Mouse (Mus musculus) frontal cortex, adult 2 months (tissue): Measurements from ENCODE around the gene Srcap. TPM values are rescaled to one million over a fixed set of nuclear protein-coding genes. Genes with fewer than 3 reads are reported as not detected.
A peak's percentile ranks its signal among the peaks of the same experiment; 100 is the strongest.
"Not testable (repeated sequence)": the region's sequence is repeated elsewhere in the genome, so short reads cannot be mapped to it uniquely, and the experiment has no call there.

ENCODE experiments used
- DNase-seq, 2 experiments: peaks; one replicate each; pipeline ENCODE4 v3.0.0; 2022; ENCODE audit warnings: low spot score in 1 of 2; ENCODE audit errors: extremely low spot score in 1 of 2
- polyA plus RNA-seq: library from polyadenylated mRNA; depleted of rRNA; stranded (reverse); fragments of >200 nt; gene quantifications from 2 replicates; pipeline ENCODE4 v1.2.3, GENCODE M21; 2012

Srcap gene
- polyA plus RNA-seq, 1 experiment: 31.3 TPM

DNA sequence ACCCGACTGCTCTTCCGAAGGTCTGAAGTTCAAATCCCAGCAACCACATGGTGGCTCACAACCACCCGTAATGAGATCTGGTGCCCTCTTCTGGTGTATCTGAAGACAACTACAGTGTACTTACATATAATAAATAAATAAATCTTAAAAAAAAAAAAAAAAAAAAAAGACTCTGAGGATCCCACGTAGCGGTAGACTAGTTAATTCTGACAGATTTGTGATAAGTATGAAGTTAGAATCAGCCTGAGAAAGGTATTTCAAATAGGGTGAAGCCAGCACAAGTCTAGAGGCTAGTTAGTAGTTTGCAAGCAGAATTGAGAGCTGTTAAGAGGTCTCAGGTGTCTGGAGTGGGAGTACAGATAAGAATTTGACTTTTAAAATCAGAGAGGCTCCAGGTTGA is 23.4 kb upstream of the Srcap start:
- not testable (repeated sequence) for DNase-seq

DNA sequence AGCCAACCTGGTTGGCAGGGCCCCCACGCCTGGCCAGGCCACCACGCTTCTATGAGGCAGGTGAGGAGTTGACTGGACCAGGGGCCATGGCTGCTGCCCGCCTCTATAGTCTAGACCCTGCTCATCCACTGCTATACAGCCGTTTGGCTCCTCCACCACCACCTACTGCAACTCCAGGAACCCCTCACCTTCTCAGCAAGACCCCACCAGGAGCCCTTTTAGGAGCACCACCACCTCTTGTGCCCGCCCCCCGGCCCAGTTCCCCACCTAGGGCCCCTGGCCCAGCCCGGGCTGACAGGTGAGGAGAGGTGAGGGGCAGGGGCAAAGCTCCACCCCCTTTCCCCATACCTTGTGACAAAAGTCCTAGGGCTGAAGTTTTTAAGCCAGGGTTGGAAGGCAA is 21.8 kb upstream of the Srcap start:
- DNase-seq: no peak

DNA sequence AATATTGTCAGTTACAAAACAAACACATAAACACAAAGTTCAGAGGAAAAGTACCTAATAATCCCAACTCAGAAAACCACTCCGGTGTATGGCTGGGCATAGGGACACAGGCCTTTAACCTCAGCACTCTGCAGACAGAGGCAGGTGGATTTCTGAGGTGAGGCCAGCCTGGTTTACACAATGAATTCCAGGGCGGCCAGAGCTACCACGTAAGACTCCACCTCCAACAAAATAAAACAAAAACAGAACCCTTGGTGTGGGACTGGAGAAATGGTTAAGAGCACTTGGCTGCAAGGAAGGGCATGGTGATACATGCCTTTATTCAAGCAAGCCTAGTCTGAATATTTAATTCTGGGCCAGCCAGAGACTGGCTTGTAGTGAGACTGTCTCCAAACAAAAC is 19.9 kb upstream of the Srcap start:
- no peak for DNase-seq

DNA sequence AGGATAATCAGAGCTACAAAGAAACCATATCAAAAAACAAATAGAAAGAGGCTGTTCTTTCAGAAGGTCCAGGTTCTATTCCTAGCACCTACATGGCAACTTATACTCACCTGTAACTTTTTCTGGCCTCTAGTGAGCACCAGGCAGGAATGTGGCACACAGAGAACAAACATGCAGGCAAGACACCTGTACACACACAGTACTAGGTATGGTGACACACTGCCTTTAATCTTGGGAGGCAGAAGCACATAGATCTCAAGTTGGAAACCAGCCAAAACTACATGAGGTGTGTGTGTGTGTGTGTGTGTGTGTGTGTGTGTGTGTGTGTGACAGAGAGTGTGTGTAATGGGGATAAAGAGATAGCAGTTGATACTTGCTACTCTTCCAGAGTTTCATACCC is 17.1 kb upstream of the Srcap start:
- DNase-seq: no peak

DNA sequence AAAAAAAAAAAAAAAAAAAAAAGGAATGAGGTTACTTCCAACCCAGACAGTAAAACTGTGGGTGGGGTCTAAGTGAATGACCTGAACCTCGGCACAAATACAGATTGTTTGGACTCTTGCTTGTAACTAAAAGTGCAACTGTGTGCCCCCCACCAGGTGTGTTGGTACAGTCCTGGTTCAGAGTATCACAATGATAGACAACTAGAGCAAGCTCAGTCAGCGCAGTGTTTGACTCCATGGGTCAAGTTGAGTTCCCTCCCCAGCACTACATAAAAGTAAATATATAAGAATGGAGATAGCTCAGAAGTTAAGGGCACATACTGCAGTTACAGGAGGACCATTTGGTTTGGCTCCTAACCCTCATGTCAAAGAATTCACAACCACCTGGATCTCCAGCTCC is 14.4 kb upstream of the Srcap start:
- no peak for DNase-seq

DNA sequence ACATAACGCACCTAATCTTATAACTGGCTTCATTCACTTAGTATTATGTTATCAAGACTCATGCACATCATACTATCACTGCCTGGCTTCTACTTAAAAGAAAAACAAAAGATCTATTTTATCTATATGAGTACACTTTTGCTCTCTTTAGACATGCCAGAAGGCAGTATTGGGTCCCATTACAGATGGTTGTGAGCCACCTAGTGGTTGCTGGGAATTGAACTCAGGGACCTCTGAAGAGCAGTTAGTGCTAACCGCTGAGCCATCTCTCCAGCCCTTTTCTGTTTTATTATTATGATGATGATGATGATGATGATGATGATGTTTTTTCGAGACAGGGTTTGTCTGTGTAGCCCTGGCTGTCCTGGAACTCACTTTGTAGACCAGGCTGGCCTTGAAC is 13.4 kb upstream of the Srcap start:
- DNase-seq: peak in 1 of 2 experiments; percentile 60

DNA sequence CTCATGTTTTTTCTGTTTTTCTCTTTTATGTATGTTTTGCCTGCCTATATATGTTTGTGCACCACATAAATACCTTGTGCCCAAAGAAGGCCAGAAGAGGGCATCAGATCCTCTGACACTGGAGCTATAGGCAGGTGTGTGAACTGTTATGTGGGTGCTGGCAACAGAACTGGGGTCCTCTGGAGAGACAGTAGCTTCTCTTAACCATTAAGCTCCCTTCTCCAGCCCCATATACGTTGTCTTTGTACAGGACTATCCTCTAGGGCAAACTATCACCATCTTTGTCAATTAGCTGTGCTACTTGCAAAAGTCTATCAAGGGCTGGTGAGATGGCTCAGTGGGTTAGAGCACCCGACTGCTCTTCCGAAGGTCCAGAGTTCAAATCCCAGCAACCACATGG is 3.5 kb upstream of the Srcap start:
- no peak for DNase-seq

DNA sequence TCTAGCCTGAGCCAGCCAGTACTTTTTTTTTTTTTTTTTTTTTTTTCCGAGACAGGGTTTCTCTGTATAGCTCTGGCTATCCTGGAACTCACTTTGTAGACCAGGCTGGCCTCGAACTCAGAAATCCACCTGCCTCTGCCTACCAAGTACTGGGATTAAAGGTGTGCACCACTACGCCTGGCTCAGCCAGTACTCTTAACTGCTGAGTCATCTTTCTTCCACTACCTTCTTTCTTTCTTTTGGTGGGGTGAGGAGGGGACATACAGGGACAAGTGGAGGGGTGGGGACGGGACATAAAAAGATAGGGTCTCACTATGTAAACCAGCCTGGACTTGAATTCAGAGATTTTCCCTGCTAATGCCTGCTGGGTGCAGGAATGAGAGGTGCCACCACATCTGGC is 2.0 kb upstream of the Srcap start:
- DNase-seq: not testable (repeated sequence)

DNA sequence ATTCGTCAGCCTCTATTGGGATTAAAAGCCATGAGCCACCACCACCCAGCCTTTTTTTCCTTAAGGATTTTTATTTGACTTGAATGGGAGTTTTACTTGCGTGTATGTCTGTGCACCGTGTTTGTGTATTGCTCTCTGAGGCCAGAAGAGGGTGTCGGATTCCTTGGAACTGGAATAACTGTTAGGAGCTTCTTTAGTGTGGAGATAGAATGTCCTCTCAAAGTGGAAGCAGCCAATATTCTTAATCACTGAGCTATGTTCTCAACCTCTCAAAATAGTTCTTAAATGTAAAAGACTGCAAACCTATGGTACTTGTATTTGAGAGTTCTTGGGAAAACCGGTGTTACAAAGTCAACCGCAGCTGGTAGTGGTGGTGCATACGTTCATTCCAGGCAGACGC is 542 bp upstream of the Srcap start:
- peak in 1 of 2 experiments; percentile 20 for DNase-seq

DNA sequence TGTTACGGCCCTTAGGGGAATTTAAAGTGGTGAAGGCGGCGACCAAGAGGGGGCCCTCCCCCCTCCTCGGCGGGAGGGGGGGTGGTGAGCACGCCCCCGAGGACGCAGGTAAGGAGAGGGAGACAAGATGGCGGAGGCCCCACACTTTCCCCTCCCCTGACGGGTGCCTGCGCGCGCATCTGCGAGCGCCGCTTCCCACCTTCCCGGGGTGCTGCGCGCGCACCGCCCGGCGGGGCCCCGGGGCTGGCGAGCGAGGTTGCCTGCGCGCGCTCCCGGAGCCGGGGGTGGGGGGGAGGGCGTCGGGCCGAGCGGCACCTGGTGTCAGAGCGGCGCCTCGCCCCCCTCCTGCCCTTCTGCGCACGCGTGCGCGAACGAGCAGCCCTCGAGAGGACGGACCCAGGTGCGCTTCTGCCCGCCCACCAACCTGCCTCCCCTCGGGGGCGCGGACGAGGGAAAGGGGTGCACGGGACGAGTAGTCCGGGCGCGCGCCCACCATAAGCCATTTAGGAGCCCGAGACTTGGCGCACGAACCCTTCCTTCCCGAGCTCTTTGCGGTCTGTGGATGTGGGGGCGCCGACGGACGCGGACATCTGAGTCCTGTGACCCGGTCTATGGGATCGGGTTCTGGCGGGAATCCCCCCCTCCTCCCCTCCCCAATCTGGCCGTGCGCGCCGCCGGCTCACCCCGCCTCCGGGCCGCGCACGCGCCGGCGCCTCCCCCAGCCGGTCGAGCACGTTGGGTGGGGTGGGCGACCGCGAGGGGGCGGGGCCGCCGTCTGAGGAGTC is 640 bp downstream of the Srcap start:
- DNase-seq: peak; percentile 72 to 85

DNA sequence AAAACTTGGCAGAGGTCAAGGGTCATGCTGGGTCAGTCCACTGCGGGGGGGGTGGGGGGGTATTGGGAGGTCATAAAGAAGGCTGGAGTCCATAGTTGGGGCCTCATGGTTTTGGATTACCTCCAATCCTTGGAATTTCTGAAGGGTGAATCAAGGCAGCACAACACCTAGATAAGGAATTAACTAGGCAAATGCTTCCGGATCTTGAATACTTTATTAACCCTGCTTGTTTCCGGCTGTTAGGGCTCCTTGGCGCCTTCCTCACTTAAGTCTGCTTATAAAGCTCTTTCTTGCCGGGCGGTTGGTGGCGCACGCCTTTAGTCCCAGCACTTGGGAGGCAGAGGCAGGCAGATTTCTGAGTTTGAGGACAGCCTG is 1.2 kb downstream of the Srcap start:
- DNase-seq: peak in 1 of 2 experiments; percentile 27

DNA sequence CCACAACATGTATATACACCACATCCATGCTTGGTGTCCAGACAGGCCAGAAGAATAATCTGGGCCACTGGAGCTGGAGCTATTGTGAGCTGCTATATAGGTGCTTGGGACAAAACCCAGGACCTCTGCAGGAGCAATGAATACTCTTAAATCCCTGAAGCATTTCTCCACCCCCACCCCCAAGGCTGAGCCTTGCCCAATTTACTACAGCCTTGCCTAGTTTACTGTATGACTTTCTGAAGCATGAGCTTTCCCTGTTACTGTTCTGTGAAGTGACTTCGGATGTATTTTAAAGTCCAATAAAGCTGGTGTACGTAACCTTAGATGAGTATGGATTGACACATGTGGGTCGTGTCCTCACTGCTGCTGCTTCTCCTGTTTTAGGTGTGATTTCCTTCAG is 2.0 kb downstream of the Srcap start:
- no peak for DNase-seq

DNA sequence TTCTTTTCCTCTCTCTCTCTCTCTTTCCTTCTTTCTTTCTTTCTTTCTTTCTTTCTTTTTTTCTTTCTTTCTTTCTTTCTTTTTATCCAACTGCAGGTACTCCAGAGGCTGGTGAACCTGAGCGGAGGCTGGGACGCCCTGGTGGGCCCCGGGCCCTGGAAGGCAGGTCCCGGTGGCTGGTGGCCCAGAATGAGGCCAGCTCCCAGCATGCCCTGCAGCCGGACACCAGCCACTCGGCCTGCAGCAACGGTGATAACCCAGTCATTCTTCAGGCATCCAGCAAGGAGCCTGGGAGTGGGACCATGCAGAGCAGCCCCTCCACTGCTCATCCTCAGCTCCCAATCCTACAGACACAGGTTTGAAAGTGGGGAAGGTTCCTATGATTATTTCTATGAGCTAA is 4.1 kb downstream of the Srcap start:
- no peak for DNase-seq

DNA sequence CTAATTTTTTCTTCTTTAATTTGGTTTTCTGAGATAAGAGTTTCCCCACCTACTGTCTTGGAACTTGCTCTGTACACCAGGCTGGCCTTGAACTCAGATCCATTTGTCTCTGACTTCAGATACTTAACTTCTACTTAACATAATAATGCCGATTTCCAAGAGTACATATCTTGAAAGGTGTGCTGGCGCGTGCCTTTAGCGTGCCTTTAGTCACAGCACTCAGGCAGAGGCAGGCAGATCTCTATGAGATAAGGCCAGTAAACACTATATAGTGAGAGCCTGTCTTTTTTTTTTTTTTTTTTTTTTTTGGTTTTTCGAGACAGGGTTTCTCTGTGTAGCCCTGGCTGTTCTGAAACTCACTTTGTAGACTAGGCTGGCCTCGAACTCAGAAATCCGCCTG is 4.6 kb downstream of the Srcap start:
- no peak for DNase-seq

DNA sequence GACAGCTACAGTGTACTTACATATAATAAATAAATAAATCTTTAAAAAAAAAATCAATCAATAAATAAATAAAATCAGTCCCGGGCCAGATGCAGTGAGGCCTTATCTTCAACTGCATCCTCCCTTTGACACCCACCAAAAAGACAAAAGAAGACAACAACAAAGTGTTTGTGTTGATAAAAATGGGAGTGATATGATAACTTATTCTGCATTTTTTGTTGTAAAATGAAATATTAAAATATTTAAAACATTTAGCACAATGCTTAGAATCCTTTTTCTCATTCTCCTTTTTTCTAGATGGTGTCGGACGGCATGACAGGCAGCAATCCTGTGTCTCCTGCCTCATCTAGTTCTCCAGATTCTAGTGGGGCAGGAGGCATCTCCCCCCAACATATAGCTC is 7.5 kb downstream of the Srcap start, which contains the start of gene Gm42715:
TSS of gene Gm42715 (plus strand) at position 301 of the 400 bp plus-strand sequence.
- DNase-seq: no peak

DNA sequence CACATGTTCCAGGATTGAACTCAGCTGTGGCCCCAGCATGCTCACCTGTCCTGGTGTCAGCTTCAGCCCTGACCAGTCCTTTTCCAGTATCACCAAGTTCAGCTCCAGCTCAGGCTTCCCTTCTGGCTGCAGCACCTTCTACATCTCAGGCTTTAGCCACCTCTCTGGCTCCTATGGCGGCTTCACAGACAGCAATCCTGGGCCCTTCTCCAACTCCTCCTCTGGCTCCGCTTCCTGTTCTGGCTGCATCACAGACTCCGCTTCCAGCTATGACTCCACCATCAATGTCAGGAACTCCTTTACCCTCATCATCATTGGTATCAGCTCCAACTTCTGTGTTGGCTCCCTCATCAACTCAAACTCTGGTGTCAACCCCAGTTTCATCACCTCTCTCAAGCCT is 29.9 kb downstream of the Srcap start:
- peak in 1 of 2 experiments; percentile 12 for DNase-seq

DNA sequence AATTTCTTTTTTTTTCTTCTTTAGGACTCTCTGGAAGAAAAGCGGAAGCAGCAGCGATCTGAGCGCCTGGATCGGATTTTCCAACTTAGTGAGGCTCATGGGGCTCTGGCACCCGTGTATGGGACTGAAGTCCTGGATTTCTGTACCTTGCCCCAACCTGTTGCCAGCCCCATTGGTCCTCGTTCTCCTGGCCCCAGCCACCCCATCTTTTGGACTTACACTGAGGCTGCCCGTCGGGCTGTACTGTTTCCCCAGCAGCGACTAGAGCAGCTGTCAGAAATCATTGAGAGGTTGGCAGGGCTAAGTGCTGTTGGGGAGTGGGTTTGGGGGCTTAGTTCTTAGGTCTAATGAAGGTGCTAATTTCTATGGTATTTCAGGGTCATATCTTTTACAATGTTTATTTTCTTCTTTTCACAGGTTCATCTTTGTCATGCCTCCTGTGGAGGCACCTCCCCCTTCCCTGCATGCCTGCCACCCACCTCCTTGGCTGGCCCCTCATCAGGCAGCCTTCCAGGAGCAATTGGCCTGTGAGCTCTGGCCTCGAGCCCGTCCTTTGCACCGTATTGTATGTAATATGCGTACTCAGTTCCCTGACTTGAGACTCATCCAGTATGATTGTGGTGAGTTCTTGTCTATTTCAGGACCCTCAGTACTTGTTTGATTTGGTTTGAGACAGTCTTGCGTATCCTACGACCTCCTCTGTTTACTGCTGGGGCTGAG is 37.5 kb downstream of the Srcap start:
- DNase-seq: peak in 1 of 2 experiments; percentile 33

DNA sequence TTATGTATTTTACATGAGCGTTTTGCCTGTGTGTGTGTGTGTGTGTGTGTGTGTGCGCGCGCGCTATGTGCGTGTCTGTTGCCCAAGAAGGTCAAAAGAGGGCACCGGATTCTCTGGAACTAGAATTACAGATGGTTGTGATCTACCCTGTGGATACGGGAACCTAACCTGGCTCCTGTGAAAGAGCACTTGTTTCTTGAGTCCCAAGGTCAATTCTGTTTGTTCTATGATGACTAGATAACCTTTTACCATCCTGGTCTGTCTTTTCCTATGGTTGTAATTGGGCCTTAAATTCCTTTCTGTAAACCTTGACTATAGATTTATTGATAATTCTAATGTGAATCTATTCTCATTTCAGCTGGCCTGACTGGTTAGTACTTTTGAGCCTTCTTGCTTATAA is 39.8 kb downstream of the Srcap start:
- DNase-seq: no peak

DNA sequence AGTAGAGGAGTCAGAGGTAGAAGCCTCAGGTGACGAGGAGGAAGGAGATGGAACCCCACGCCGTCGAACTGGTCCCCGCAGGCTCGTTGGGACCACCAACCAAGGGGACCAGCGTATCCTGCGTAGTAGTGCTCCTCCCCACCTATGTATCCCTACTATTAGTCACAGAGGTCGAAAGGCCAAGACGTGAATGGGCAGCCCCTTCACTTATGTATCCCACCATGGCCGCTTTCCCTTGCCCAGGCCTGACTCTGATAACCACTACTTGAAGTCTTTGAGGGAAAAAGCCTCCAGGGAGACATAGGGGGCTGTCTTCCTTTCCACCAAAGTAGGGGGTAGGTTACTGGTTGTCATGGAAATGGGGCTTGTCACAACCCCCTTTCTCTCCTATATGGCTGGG is 48.8 kb downstream of the Srcap start:
- DNase-seq: no peak

DNA sequence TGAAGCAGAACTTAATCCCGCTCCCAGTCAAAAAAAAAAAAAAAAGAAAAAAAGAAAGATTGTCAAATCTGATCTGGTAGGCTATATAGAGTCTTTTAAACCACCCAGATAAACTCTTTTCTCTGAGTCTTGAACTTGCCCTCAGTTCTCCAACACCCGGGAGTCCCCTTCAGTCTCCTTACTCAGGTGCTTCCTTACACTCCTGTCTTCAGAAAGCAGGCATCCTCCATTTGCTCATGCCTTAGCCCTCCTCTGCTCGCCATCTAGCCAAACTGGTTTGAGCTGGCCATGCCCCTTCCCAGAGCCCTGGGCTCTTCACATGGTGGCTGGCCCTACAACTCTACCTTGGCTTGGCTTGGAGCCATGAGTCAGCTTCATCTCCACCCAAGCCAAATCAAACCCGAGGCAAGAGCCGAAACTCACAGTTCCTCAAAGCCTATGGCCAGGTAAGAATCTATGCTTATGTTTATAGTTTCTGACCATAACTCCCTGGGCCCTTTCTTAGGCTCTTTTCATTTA is 49.6 kb downstream of the Srcap start, which contains the start of gene Tmem265:
TSS of gene Tmem265 (plus strand) at position 51 of the 519 bp plus-strand sequence.
- DNase-seq: no peak

DNA sequence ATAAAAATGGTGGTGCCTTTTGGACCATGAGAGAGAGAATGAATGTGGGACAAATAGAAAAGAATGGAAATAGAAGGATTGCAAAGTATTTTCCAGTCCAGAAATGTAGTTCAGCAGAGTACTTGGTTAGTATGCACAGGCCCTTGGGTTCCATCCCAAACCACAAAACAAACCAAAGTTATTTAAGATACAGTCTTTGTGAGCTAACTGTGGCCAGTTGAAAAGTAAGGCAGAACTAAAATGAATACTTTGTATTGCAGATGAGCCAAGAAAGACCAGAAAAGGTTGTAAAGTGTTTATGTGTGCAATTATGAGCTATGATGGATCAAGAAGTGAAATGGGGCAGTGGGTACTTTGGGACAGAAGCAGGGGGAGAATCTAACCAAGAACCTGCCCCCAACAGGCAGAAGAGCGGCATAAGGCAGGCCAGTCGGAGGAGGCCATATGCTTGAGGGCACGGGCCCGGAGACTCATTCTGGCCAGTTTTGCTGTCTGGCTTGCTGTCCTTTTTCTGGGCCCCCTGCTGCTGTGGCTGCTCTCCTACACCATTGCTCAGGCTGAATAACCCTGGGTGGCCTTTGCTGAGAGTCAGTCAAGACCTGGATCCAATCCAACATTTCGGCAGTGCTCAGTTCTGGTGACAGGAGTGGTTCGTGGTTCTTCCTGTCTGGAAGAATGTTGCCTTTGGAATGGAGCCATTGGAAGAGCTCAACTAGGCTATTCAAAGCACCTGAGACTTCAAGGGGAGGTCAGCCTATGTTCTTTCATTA is 52.8 kb downstream of the Srcap start:
- DNase-seq: no peak
